Mouse (Mus musculus) gastrocnemius, postnatal 14 days (tissue): ENCODE data around the gene Nlrx1. TPM values are rescaled to one million over a fixed set of nuclear protein-coding genes. Genes with fewer than 3 reads are reported as not detected.

Source experiments
- DNase-seq: peaks from one replicate; pipeline ENCODE4 v3.0.0; 2021; ENCODE audit warnings: mixed read lengths
- intact Hi-C: fragments of 180-260 bp; cut with DNase I; formaldehyde crosslinking; loops from one replicate; pipeline ENCODE4 v1.15.1; 2025; ENCODE audit warnings: low total_unique reads
- total RNA-seq, 2 experiments: library from RNA; stranded (reverse); gene quantifications; 2 replicates each; pipeline ENCODE4 v1.2.3; 2021

Gene Nlrx1
- total RNA-seq, 2 experiments from 2014 or later, result 26.0 to 26.2 TPM

DNA sequence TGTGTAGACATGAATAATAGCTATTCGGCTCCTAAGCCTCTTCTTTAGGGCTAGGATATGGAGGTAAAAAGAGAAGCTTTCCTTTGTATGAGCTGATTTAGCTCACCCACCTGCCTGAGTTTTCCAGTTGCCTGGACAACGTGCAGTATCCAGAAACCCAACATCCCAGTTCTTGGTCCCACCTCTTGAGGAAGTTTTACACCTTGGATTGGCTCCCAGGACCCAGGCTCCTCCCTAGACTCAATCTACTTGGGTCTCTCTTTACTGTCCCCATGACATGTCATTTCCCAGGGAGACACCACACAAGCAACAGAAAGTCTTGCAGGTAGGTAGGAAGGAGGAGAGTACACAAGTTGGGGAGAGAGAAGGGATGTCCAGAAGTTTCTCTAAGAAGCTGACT lies 28.0 kb downstream of the Nlrx1 start, which contains the start of gene Ccdc153:
Gene Ccdc153, plus strand, starts transcription at position 278 of the 400 bp plus-strand sequence.
- DNase-seq, result no peak
- intact Hi-C loops, result no loop called here

GRCm38 (mm10) chr9:44239447-44239846 lies 29.0 kb downstream of the Nlrx1 start:
- DNase-seq, result peak; percentile 38
- intact Hi-C loops, result loop anchor here (10.0 kb wide), 1 partner anchor 105 kb away; the partner anchor contains the start of gene Mcam

GRCm38 (mm10) chr9:44238501-44239190 lies 29.8 kb downstream of the Nlrx1 start:
- no peak for DNase-seq
- intact Hi-C loops, result loop anchor here (10.0 kb wide), 1 partner anchor 104 kb away; the partner anchor contains the start of gene Mcam

DNA sequence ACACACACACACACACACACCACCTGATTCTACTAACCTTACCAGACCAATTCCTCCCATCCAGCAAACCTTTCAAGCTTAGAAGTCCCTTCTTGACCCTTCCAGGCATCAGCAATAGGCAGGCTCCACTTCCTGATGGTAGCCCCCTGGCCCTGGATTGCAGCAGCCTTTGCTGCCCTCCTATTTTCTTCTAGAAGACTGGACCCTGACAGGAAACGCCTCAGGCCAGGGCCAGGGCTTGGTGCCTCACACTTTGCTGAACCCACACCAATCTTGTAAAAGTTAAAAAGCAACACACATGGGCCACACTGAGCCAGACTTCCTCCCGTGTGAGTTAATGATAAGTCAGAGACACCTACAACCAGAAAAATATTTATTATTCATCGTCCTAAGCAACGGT lies 31.3 kb downstream of the Nlrx1 start:
- DNase-seq, result no peak
- intact Hi-C loops, result loop anchor here (10.0 kb wide), 1 partner anchor 102 kb away; the partner anchor contains the start of gene Mcam

GRCm38 (mm10) chr9:44236601-44237000 lies 31.8 kb downstream of the Nlrx1 start:
- intact Hi-C loops, result loop anchor here (10.0 kb wide), 1 partner anchor 102 kb away; the partner anchor contains the start of gene Mcam
- no peak for DNase-seq

DNA sequence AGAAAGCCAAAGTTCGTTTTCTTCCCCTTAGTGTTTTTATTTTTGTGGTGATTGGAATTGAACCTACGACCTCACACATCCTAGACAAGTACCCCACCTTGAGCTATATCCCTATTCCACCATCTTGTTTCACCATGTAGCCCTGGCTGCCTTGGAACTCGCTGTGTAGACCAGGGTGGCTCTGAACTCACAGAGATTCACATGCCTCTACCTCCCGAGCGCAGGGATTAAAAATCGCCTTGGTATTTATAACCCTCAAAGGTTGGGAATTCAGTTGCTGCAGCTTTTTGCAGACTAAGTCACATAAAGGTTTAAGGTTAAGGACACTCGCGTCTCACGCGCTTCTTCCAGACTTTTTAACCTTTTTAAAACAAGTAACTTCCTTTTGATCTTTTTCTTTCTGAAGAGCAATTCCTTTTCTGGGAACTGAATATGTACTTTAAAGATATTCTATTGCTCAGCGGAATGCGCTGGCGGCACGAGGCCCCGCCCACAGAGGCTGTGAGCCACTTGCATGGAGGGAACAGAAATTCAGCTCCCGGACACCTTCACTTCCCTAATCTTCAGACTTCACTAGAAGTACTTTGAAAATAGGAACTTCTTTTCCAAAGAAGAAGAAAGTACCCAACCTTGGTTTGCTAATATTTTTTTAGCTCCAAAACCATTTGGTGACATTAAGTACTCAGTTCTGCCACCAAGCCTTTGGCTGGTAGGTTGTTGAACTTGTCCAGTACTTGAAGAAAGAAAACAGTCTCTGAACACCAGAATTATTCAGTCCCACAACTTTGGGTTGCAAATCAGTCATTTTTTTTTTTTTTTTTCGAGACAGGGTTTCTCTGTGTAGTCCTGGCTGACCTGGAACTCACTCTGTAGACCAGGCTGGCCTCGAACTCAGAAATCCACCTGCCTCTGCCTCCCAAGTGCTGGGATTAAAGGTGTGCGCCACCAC lies 33.6 kb downstream of the Nlrx1 start:
- DNase-seq, result peak; percentile 53
- intact Hi-C loops, result loop anchor here (10.0 kb wide), 1 partner anchor 100 kb away; the partner anchor contains the start of gene Mcam

GRCm38 (mm10) chr9:44233802-44234478 lies 34.5 kb downstream of the Nlrx1 start, which contains the start of gene Cbl:
Gene Cbl, minus strand, starts transcription at chr9:44234049.
- intact Hi-C loops, result loop anchor here (10.0 kb wide), 1 partner anchor 99 kb away; the partner anchor contains the start of gene Mcam
- DNase-seq, result peak; percentile 98

- DNase-seq, result no peak
- intact Hi-C loops, result loop anchor here (10.0 kb wide), 1 partner anchor 98 kb away; the partner anchor contains the start of gene Mcam
These were observed 35.2 kb downstream of the Nlrx1 start for GRCm38 (mm10) chr9:44233021-44233801.

GRCm38 (mm10) chr9:44231609-44232008 lies 36.8 kb downstream of the Nlrx1 start:
- intact Hi-C loops, result loop anchor here (10.0 kb wide), 1 partner anchor 97 kb away; the partner anchor contains the start of gene Mcam
- no peak for DNase-seq

- DNase-seq, result no peak
- intact Hi-C loops, result no loop called here
These were observed 42.4 kb downstream of the Nlrx1 start for GRCm38 (mm10) chr9:44225993-44226392.

- DNase-seq, result no peak
These were observed 54.9 kb downstream of the Nlrx1 start for GRCm38 (mm10) chr9:44213538-44213937.

GRCm38 (mm10) chr9:44212406-44212805 lies 56.0 kb downstream of the Nlrx1 start:
- intact Hi-C loops, result no loop called here
- DNase-seq, result no peak

More at GRCm38 (mm10) chr9:44213538-44213937, 54.9 kb downstream of the Nlrx1 start:
- intact Hi-C loops, result no loop called here

- no peak for DNase-seq
- intact Hi-C loops, result no loop called here
These were observed 59.0 kb downstream of the Nlrx1 start for GRCm38 (mm10) chr9:44209416-44209815.

DNA sequence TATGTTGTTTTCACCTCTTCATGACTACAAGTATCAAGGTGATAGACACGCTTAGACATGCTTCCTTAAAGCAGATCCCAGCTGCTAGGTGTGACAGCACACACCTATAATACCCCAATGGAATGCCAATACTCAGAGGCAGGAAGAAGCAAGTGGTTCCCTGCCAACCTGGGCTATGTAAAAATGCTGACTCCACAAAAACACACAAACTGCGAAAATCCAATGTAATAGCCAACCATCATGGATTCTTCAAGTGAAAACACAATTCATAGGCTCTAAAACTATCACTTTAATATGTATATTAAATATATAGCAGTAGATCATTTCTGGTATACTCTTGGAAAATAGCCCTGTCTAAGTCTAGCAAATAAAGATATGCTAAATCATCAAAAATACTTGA lies 60.6 kb downstream of the Nlrx1 start:
- no peak for DNase-seq
- intact Hi-C loops, result no loop called here

Other genes with a start within 250 kb of the Nlrx1 start
- gene Thy1, start 225.2 kb downstream of the Nlrx1 start, total RNA-seq, result 10 to 100 TPM; 35.5 to 45.4 TPM
- 100 to 1,000 TPM; 142 to 224 TPM for gene Usp2, start 201.6 kb downstream of the Nlrx1 start, total RNA-seq
- under 1 TPM in 1 of 2 experiments, not detected in 1; 0.06 TPM for gene Mfrp, start 166.9 kb downstream of the Nlrx1 start, total RNA-seq
- 10 to 100 TPM; 22.9 to 25.7 TPM for gene C1qtnf5, start 161.4 kb downstream of the Nlrx1 start, total RNA-seq
- gene Gm49380, start 155.1 kb downstream of the Nlrx1 start, total RNA-seq, result 1 to 10 TPM in 1 of 2 experiments, under 1 TPM in 1; 0.23 to 1.2 TPM
- gene Rnf26, start 155.1 kb downstream of the Nlrx1 start, total RNA-seq, result 1 to 10 TPM; 6.4 to 8.4 TPM
- 10 to 100 TPM; 62.3 to 83.8 TPM for gene Mcam, start 134.1 kb downstream of the Nlrx1 start, total RNA-seq
- 10 to 100 TPM; 12.1 to 12.8 TPM for gene Cbl, start 34.5 kb downstream of the Nlrx1 start, total RNA-seq
- not detected for gene Ccdc153, start 27.9 kb downstream of the Nlrx1 start, total RNA-seq
- gene Pdzd3, start 17.1 kb downstream of the Nlrx1 start, total RNA-seq, result under 1 TPM; 0.86 to 0.98 TPM
- under 1 TPM; 0.58 to 0.94 TPM for gene Abcg4, start 20.0 kb upstream of the Nlrx1 start, total RNA-seq
- 1 to 10 TPM; 5.8 to 6.0 TPM for gene Hinfp, start 37.1 kb upstream of the Nlrx1 start, total RNA-seq
- gene C2cd2l, start 51.7 kb upstream of the Nlrx1 start, total RNA-seq, result 10 to 100 TPM; 12.1 to 13.7 TPM
- gene Dpagt1, start 57.4 kb upstream of the Nlrx1 start, total RNA-seq, result 10 to 100 TPM; 12.5 to 14.0 TPM
- 10 to 100 TPM; 21.7 to 24.8 TPM for gene H2afx, start 66.1 kb upstream of the Nlrx1 start, total RNA-seq
- 10 to 100 TPM; 24.2 to 25.5 TPM for gene Hmbs, start 75.6 kb upstream of the Nlrx1 start, total RNA-seq
- 10 to 100 TPM; 15.6 to 16.9 TPM for gene Vps11, start 93.1 kb upstream of the Nlrx1 start, total RNA-seq
- 10 to 100 TPM; 25.9 to 30.6 TPM for gene Hyou1, start 110.9 kb upstream of the Nlrx1 start, total RNA-seq
- 100 to 1,000 TPM; 164 to 179 TPM for gene Slc37a4, start 128.3 kb upstream of the Nlrx1 start, total RNA-seq
- gene Rps25, start 138.5 kb upstream of the Nlrx1 start, total RNA-seq, result 1,000 to 10,000 TPM in 1 of 2 experiments, 100 to 1,000 TPM in 1; 952 to 1,089 TPM
- 10 to 100 TPM; 17.5 to 19.9 TPM for gene Trappc4, start 139.0 kb upstream of the Nlrx1 start, total RNA-seq
- 1 to 10 TPM; 4.4 to 5.6 TPM for gene Ccdc84, start 150.0 kb upstream of the Nlrx1 start, total RNA-seq
- not detected for gene Foxr1, start 172.5 kb upstream of the Nlrx1 start, total RNA-seq
- under 1 TPM; 0.35 to 0.78 TPM for gene Upk2, start 186.4 kb upstream of the Nlrx1 start, total RNA-seq
- 10 to 100 TPM; 38.9 to 44.2 TPM for gene Bcl9l, start 214.2 kb upstream of the Nlrx1 start, total RNA-seq